Mouse (Mus musculus) ES-E14 (cell line): Measurements from ENCODE around the gene Pla1a.

Source experiments
- CHD2 ChIP-seq: IDR thresholded peaks from 2 replicates; pipeline ENCODE4 v1.6.1; 2014; ENCODE audit warnings: mild to moderate bottlenecking, low read depth, low read length, inconsistent platforms
- MAFK ChIP-seq: IDR thresholded peaks from 2 replicates; pipeline ENCODE4 v1.6.1; 2014; ENCODE audit warnings: mild to moderate bottlenecking, low read depth, low read length, inconsistent platforms; ENCODE audit not compliant: insufficient read depth
- ZC3H11A ChIP-seq: IDR thresholded peaks from 2 replicates; pipeline ENCODE4 v1.6.1; 2012; ENCODE audit warnings: low read depth, mild to moderate bottlenecking, inconsistent platforms, low read length, borderline replicate concordance
- ZNF384 ChIP-seq: IDR thresholded peaks from 2 replicates; pipeline ENCODE4 v1.6.1; 2012; ENCODE audit warnings: low read depth, low read length, inconsistent platforms

DNA sequence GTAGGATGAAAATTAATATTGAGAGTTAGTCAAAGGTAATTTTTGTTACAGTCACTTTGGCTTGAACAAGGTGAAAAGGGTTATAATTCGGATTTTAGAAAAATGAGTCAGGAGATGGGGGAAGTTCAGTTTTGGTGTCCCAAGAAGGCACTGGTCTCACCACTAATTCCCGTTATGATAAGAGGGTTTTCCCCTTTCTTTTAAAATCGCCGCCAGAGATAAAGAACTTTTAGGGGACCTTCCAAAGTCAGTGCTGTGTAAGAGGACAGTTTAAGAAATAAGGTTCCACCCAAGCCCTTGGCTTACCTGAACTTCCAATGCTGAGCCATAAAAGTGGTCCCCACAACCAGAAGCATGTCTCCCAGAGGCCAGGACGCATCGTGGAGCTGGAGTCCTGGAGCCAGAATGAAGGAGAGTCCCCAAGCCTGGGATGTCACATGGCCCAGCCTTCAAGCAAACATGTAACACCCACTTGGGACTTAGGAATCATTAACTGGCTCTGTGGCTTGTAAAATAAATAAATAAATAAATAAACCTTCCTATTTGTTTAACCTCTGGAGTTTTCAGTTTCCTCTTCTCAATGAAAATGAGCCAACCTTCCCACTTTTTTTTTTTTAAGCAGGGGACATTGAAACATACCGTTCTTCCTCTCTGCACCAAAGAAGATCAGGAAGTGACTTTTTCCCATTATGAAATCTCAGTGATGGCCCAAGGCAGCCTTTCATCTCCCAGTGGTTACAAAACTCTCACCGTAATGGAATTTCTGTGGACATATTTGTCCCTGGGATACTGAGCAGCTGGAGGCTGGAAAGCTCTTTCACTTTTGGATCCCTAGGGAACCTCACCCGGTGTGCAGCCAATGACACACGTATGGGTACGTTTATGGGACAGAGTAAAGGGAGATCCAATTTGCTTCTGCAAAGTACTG, at the start of gene Pla1a:
- TF ChIP-seq ZNF384 (no peak), ZC3H11A (no peak), CHD2 (no peak), MAFK (no peak)
